Mouse (Mus musculus) lung, adult 2 months (tissue): Measurements from ENCODE around the gene Tmem253. TPM values are rescaled to one million over a fixed set of nuclear protein-coding genes. Genes with fewer than 3 reads are reported as not detected.

Experiments
- DNase-seq: peaks from one replicate; pipeline ENCODE4 v3.0.0; 2022
- H3K4me1 ChIP-seq: fragments of 200-500 bp; 2 replicates; pipeline ENCODE4 v1.6.1; 2011; ENCODE audit warnings: low read length; ENCODE audit not compliant: control insufficient read depth, insufficient read depth
- H3K4me3 ChIP-seq: fragments of 200-500 bp; replicated peaks from 2 replicates; pipeline ENCODE3; 2011; ENCODE audit warnings: low read depth, mild to moderate bottlenecking, control low read depth, low read length; ENCODE audit errors: extremely low read depth
- CTCF ChIP-seq: fragments of 200-500 bp; IDR thresholded peaks from 2 replicates; pipeline ENCODE4 v1.5.1; 2011; ENCODE audit warnings: mild to moderate bottlenecking, low read length, control low read depth; ENCODE audit not compliant: insufficient read depth
- POLR2A ChIP-seq: fragments of 200-500 bp; IDR thresholded peaks from 2 replicates; pipeline ENCODE4 v1.6.1; 2011; ENCODE audit warnings: low read depth, mild to moderate bottlenecking, control low read depth, low read length, borderline replicate concordance; ENCODE audit errors: extremely low read depth
- WGBS: fragments of 180-500 bp; shearing (Covaris S2); methylation state at CpG from one replicate; pipeline ENCODE4 v1.1.7; 2018; 5-methylcytosine and 5-hydroxymethylcytosine counted together
- polyA plus RNA-seq: library from polyadenylated mRNA; depleted of rRNA; stranded (reverse); fragments of >200 nt; gene quantifications from 2 replicates; pipeline ENCODE4 v1.2.3, GENCODE M21; 2012

The Tmem253 gene
- polyA plus RNA-seq, 1 experiment: 0.58 TPM

DNA sequence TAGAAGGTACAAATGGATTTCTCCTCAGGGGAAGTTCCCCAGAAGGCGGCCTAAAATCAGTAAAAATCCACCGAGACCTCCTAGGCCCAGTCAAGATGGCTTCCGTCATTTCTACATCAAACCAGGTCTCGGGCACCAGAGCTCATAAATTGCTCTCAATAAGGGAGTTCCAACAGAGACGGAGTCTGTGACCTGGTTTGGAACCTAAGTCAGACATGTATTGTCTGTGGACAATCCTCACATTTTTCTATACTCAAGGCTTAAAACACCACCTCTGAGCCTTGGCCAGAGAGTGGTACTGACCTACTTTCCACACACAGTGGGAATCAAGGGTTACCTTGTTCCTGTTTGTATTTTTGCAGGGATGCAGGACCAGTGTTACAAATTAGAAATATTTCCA lies 2.9 kb upstream of the Tmem253 start:
- no peak for DNase-seq
- 79% methylated on average over 5 of the region's 5 CpGs for WGBS
- H3K4me3 ChIP-seq: no peak overlapping the region
- TF ChIP-seq POLR2A: no peak
- no peak for TF ChIP-seq CTCF
- H3K4me1 ChIP-seq: peaks cover 15% of the 10 kb centered on the region

DNA sequence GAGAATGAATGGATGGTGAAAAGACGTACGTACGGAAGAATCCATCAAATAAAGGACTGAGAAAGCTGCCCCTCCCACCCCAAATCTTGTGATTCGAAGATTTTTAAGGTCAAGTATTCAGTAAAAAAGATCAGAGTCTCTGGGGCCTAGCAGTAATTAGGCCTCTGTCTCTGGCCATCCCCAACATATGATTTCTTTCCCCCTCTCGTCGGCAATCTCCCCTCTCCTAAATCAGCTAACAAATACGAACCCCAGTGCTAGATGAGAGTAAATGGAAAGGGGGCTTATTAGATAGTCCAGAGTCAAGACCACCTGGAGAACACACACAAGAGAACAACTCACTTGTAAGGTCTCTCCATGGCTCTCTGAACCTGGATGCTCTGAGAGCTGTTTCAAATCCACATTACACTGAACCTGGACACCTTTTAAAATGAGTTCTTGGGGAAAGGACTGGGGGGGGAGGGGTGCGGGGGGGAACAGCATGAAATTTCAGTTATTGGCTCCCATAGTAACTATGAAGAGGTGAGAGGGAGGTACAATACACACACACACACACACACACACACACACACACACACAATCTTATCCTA lies 2.3 kb upstream of the Tmem253 start:
- Histone ChIP-seq H3K4me1 (peaks cover 15% of the 10 kb centered on the region), H3K4me3 (no peak overlapping the region)
- DNase-seq: no peak
- 72% methylated on average over 8 of the region's 8 CpGs for WGBS
- TF ChIP-seq CTCF: no peak
- TF ChIP-seq POLR2A: no peak

DNA sequence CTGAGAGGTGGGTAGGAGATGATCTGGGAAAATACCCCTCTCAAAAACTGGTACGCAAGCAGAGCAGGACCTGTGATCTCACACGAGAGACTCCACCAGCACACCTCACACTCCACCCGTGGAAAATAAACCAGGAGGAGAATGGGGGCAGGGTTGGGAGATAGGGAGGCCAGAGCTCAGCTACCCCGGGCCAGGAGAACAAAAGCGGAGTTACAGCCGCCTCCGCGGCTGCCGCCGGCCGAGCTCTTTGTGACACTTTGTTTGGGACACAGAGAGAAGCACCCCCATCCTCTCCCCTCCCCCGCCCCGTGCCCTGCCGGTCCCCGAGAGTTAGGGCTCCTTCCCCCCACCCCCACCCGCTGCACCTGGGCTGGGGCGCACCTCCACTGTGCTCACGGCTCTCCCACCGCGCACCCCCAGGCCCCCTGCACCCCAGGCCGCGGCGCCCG lies 1.7 kb upstream of the Tmem253 start:
- Histone ChIP-seq H3K4me3 (peak overlapping the region; percentile 55), H3K4me1 (peaks cover 13% of the 10 kb centered on the region)
- TF ChIP-seq CTCF (no peak), POLR2A (no peak)
- 5% methylated on average over 21 of the region's 24 CpGs for WGBS
- DNase-seq: peak; percentile 48

DNA sequence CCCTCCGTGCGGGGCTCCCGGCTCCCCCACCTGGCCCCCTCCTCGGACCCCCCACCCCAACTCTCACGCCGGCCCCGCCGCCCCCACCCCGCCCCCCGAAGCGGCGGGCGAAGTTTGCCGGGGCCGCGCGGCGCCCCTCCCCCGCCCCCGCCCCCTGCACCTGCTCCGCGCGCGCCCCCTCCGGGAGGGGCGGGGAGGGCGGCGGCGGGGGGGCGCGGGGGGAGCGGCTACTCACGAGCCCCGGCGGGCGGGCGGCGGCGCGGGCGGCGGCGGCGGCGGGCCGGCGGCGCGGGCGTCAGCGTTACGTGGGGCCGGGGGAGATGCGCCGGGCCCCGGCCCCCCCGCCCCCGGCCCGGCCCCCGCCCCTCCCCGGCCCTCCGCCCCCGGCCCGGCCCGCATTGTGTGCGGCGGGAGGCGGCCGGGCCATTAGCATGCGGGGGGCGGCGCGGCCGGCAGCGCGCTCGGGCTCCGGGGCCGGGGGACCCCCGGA lies 1.1 kb upstream of the Tmem253 start:
- no peak for DNase-seq
- WGBS: 5% methylated on average over 29 of the region's 80 CpGs
- H3K4me1 ChIP-seq: peaks cover 11% of the 10 kb centered on the region
- TF ChIP-seq POLR2A (no peak), CTCF (no peak)
- peak overlapping the region; percentile 88 for H3K4me3 ChIP-seq

DNA sequence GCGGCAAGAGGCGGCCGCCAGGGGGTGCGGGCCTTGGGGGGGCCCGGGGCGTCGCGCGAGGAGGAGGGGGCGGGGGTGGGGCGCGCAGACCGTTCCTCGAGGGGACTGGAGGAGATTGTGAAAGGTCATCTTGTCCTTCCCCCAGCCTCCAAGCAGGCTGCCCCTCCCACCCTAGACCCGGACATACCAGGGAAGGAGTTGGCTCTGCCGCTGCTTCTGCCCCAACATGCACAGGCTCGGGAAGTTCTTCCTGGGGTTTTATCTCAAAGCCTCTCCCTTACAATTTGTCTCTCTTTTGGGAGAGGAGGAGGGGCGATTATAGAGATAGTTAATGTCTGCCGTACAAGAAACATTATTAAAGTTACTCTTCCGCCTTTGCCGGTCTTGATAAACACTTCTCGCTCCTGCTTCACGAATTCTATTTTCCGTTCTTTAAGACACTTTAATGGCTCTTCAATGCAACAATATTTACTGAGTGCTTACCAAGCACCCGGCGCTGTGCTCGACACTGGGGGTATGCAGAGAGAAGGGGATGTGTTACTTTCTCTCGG lies 622 bp upstream of the Tmem253 start:
- peaks cover 11% of the 10 kb centered on the region for H3K4me1 ChIP-seq
- peak; percentile 55 for DNase-seq
- TF ChIP-seq POLR2A: peak; percentile 75; the same call in 1 of the 2 replicates
- TF ChIP-seq CTCF: no peak
- peak overlapping the region; percentile 88 for H3K4me3 ChIP-seq
- 2% methylated on average over 26 of the region's 28 CpGs for WGBS

DNA sequence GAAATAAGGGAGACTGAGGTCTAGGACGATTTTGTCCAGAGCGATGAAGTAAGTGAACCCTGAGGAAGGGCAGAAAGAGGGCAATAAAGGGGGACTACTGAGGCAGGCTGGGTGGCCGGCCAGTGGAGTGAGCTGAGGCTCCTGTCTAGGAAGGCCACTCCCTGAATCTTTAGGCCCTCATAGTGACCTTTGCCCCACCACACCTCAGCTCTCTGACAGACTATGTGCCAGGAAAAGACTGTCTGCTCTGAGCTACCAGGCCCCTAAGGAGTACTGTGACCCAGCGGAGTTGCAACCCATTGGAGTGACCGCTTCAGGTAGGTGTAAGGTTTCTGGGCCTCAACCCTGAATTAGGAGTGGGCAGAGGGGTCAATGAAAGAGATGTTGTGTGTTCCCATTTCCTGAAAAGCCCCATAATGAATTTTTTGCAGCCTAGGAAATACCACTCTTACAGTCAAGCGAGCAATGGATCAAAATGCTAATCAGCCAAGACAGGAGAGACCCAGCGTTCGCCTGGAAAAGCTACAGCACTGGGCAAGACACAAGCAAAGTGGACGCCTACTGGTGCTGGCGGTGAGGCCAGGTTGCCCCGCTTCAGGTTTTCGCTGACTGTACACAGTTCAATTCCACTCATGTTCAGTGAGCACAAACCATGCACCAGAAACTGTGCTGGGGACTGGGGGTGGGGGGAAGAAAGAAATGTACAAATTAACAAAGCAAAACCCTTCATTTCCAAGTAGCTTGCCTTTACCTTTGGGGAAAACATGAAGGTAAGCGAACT lies 1.4 kb downstream of the Tmem253 start:
- Histone ChIP-seq H3K4me1 (peaks cover 11% of the 10 kb centered on the region), H3K4me3 (no peak overlapping the region)
- DNase-seq: no peak
- 88% methylated on average over 13 of the region's 13 CpGs for WGBS
- TF ChIP-seq POLR2A (no peak), CTCF (no peak)

DNA sequence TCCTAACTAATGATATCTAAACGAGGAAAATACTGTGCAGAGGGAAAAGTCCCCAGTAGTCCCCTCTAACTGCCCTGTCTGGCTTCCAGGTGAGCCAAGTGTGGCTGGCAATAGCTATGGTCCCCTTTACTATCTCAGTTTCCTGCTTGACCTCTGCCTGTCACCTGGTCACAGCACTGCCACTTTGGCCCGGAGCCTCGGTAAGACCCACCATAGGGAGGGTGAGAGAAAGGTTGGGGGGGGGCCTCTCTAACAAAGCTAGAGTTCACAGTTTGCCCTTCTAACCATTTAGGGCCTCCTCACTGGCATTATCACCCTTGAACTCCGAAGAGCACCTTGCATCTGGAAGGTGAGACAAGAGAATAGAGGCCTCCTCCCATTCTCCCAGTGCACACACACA lies 2.2 kb downstream of the Tmem253 start:
- 75% methylated on average over 4 of the region's 4 CpGs for WGBS
- TF ChIP-seq POLR2A (no peak), CTCF (no peak)
- H3K4me3 ChIP-seq: no peak overlapping the region
- DNase-seq: no peak
- H3K4me1 ChIP-seq: peaks cover 12% of the 10 kb centered on the region

DNA sequence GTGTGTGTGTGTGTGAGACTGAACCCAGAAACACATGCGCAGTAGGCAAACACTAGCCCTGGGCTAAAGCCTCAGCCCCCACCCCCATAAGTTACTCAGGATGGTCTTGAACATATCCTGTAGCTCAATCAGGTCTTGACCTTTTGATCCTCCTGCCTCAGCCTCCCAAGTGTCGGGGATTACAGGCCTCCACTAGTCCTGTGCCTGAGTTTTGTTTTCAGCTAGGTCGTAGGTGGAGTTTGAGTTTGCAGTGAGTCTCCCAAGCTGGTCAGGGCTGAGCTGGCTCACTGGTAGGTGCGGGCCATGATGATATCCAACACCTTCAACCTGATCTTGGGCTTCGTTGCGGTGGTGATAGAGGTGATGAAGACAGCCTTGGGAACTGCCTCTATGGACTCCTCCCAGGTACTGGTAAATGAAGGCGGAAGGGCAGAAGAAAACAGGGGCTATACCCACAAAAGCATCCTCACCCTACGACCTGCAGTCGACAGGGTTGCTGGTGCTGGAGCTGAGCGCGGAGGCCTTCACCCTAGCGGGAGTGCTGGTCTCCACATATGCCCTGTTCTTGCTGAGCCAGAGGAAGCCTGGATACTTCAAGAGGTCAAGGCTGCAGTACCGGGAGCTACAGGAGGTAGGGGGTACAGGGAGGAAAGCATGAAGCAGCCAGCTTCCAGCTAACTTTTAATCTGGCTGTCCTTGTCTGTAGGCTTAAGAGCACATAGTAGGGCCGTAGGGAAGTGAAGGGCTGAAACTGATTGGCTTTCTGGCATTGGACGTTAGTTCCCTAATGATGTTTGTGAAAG lies 3.0 kb downstream of the Tmem253 start:
- TF ChIP-seq POLR2A: no peak
- no peak for TF ChIP-seq CTCF
- no peak overlapping the region for H3K4me3 ChIP-seq
- DNase-seq: no peak
- peaks cover 13% of the 10 kb centered on the region for H3K4me1 ChIP-seq
- WGBS: 83% methylated on average over 15 of the region's 15 CpGs

DNA sequence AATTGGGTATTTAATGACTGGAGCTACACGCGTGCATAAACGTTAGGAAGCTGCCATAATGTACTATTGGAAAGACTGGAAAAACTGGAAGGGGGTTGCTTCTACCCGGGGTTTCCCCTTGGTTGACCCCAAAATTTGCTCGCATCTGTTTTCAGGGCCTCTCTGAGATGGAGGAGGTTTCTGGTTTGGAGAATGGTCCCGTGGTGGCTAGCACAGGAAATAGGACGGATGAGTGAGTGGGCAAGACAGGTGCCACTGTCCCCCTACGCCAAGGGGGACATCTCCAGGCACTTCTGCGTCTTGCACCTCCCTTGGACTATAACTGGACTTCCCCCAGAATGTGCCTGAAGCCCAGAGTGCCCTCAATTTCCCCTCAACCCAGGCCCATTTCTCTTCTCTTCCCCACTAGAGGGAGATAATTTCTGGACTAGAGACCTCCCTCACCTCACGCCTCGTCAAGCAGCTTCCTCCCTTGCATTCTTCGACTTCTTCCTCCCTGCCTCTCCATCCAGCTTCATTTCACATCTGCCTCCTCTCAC lies 3.7 kb downstream of the Tmem253 start:
- Histone ChIP-seq H3K4me3 (peak overlapping the region; percentile 75), H3K4me1 (peaks cover 10% of the 10 kb centered on the region)
- 21% methylated on average over 12 of the region's 12 CpGs for WGBS
- TF ChIP-seq CTCF: peak; percentile 21
- TF ChIP-seq POLR2A: no peak
- DNase-seq: no peak
